Comparison of ENCODE assay signal across 18 mouse cellular contexts in genomic region chr5:151089201-151089600, GRCm38 (mm10).
"Had no signal": no experiment of that assay in that cellular context is flagged by ENCODE, and none has a peak within 500 bp of the region (broad histone marks: within the 10 kb centered on the region; RNA-seq: fewer than 3 reads in every experiment).

No protein-coding gene starts in this region.

- H3K4me1 ChIP-seq: megakaryocyte, embryonic 14.5 days had no signal

- H3K4me3 ChIP-seq: liver, embryonic 13.5 days; megakaryocyte, embryonic 14.5 days; midbrain, embryonic 10.5 days; midbrain, embryonic 13.5 days; myocyte had no signal

- H3K4me2 ChIP-seq: liver, embryonic 13.5 days; lung, embryonic 14.5 days; midbrain, embryonic 13.5 days had no signal

- H3K36me3 ChIP-seq: liver, embryonic 13.5 days; midbrain, embryonic 10.5 days; midbrain, embryonic 13.5 days had no signal

- H3K9ac ChIP-seq: liver, embryonic 13.5 days; lung, embryonic 14.5 days; midbrain, embryonic 13.5 days had no signal

- H3K27ac ChIP-seq: liver, embryonic 13.5 days; midbrain, embryonic 10.5 days; midbrain, embryonic 13.5 days; stomach, postnatal 0 days had no signal

- H3K27me3 ChIP-seq: liver, embryonic 13.5 days; megakaryocyte, embryonic 14.5 days; midbrain, embryonic 13.5 days had no signal

- ATAC-seq: intestine, embryonic 16.5 days; lung, postnatal 0 days; midbrain, embryonic 13.5 days; midbrain, embryonic 16.5 days had no signal

- DNase-seq: kidney, adult 18-20 months; liver, embryonic 13.5 days; lung, embryonic 14.5 days; lung, postnatal 36 days; right cerebral cortex, adult 18-20 months; right cerebral cortex, postnatal 14 days; right cerebral cortex, postnatal 4 days; thymus, adult 2 months; thymus, postnatal 14 days; thymus, postnatal 4 days had no signal

- H3K9me3 ChIP-seq: liver, embryonic 13.5 days; midbrain, embryonic 10.5 days; midbrain, embryonic 13.5 days had no signal
